Mouse (Mus musculus) ES-Bruce4 (cell line): ENCODE measurements around the gene Ttc7.

Source experiments
- CTCF ChIP-seq: IDR thresholded peaks from one replicate; pipeline ENCODE4 v1.8.1; 2011; ENCODE audit warnings: low read depth, low read length
- EP300 ChIP-seq: IDR thresholded peaks from 2 replicates; pipeline ENCODE4 v1.6.1; 2011; ENCODE audit warnings: low read depth, low read length; ENCODE audit not compliant: insufficient read depth
- POLR2A ChIP-seq: IDR thresholded peaks from one replicate; pipeline ENCODE4 v1.8.1; 2011; ENCODE audit warnings: low read length; ENCODE audit not compliant: insufficient read depth

GRCm38 (mm10) chr17:87288131-87288530, 5.4 kb downstream of the Ttc7 start:
- TF ChIP-seq CTCF (no peak), POLR2A (no peak), EP300 (no peak)
